ENCODE assay signal across 14 mouse cellular contexts in the genomic region with DNA sequence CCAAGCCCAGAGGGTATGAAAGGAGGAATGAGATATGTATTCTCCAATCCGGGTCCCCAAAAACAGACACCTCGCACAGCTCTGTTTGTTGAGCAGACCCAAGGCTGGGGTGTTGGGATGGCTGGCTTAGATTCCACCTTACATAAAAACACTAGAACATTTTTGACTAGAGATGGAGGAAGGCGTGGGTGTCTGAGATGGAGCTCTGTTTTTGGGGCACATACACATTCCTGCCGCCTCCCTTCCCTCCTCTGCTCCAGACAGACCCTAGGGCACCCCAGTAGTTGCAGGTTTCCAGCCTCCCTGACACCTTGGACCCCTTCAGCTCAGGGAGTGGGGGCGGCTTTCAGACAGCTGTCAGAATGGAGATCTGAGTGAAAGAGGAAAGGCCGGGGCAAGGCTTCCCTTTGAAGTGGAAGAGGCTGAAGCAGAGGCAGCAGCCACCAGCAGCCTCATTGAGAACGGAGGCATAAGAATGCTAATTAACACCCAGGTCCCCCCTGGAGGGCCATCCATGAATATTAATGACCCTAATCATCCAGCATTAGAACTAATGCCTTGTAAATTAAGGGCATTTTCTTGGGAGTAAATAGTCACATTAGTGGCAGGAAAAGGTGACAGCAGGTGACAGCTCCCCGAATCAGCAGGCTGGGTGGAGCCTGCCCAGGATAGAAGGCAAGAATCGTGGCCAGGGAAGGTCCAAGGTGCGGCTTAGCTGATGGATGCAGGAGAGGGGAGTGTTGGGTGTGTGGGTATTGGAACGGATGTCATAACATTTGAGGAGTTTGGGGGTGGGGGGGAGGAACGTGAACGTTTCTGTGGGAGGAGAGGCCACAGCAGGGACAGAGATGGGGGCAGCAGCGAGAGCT. TPM values are rescaled to one million over a fixed set of nuclear protein-coding genes. Genes with fewer than 3 reads are reported as not detected.
A peak's percentile ranks its signal among the peaks of the same experiment; 100 is the strongest.
DNase-seq lines count a peak whose midpoint lies in the region; ATAC-seq lines count a peak whose summit lies in the region.
"Had no signal": no experiment of that assay in that cellular context is flagged by ENCODE, and none has a peak within 500 bp of the region (broad histone marks: within the 10 kb centered on the region; RNA-seq: fewer than 3 reads in every experiment).

No protein-coding gene starts in this region.

- H3K27ac ChIP-seq in forebrain, embryonic 12.5 days: peak overlapping the region; percentile 48; the same call in 1 of the 2 replicates
- H3K27ac ChIP-seq in forebrain, embryonic 16.5 days (ENCODE audit: low read length): no peak overlapping the region
- H3K27ac ChIP-seq in neural tube, embryonic 13.5 days (replicated peaks): peak overlapping the region; percentile 81
- no peak overlapping the region for H3K27ac ChIP-seq in midbrain, embryonic 11.5 days (ENCODE audit: low read depth, low read length)
- H3K27ac ChIP-seq: embryonic facial prominence, embryonic 12.5 days; kidney, postnatal 0 days had no signal

- no peak overlapping the region for H3K9ac ChIP-seq in forebrain, embryonic 12.5 days
- H3K9ac ChIP-seq in forebrain, embryonic 16.5 days (replicated peaks; ENCODE audit: low read depth, low read length): no peak overlapping the region
- no peak overlapping the region; the same call in 1 of the 2 replicates for H3K9ac ChIP-seq in neural tube, embryonic 13.5 days
- H3K9ac ChIP-seq in midbrain, embryonic 11.5 days (ENCODE audit: low read length): no peak overlapping the region
- H3K9ac ChIP-seq: embryonic facial prominence, embryonic 12.5 days; lung, embryonic 14.5 days had no signal

- no peak for DNase-seq in neural tube, embryonic 10.5 days (ENCODE audit: extremely low spot score, low spot score)
- DNase-seq in midbrain, embryonic 11.5 days (ENCODE audit: low spot score, missing footprints): peak; percentile 75
- no peak for DNase-seq in thymus, postnatal 25 days
- DNase-seq in spleen, adult 12 weeks (ENCODE audit: low spot score): no peak
- DNase-seq in embryo, embryonic 10.5 days (ENCODE audit: low spot score): no peak
- DNase-seq: adrenal gland, adult 2 months; cerebellum, adult 8-10 months; heart, postnatal 4 days; lung, embryonic 14.5 days had no signal

- 10% methylated on average over 13 of the region's 14 CpGs for WGBS in forebrain, embryonic 12.5 days
- 9% methylated on average over 14 of the region's 14 CpGs for WGBS in forebrain, embryonic 16.5 days
- WGBS in neural tube, embryonic 13.5 days: 8% methylated on average over 14 of the region's 14 CpGs
- 13% methylated on average over 14 of the region's 14 CpGs for WGBS in midbrain, embryonic 11.5 days

- H3K4me2 ChIP-seq in forebrain, embryonic 12.5 days: peak overlapping the region; percentile 25; the same call in 1 of the 2 replicates
- no peak overlapping the region for H3K4me2 ChIP-seq in forebrain, embryonic 16.5 days (ENCODE audit: low read length)
- H3K4me2 ChIP-seq in neural tube, embryonic 13.5 days: no peak overlapping the region
- no peak overlapping the region for H3K4me2 ChIP-seq in midbrain, embryonic 11.5 days
- H3K4me2 ChIP-seq: embryonic facial prominence, embryonic 12.5 days; lung, embryonic 14.5 days had no signal

- H3K36me3 ChIP-seq in forebrain, embryonic 12.5 days (replicated peaks): no peaks in the 10 kb centered on the region
- H3K36me3 ChIP-seq in forebrain, embryonic 16.5 days (ENCODE audit: control insufficient read depth, insufficient read depth): no peaks in the 10 kb centered on the region
- no peaks in the 10 kb centered on the region for H3K36me3 ChIP-seq in neural tube, embryonic 13.5 days
- no peaks in the 10 kb centered on the region for H3K36me3 ChIP-seq in midbrain, embryonic 11.5 days (ENCODE audit: control insufficient read depth, insufficient read depth, low read length)
- H3K36me3 ChIP-seq: embryonic facial prominence, embryonic 12.5 days had no signal

- ATAC-seq in forebrain, embryonic 12.5 days (ENCODE audit: low FRiP score): peak; percentile 64
- no peak; the same call in 1 of the 2 replicates for ATAC-seq in forebrain, embryonic 16.5 days
- peak; percentile 41; the same call in 1 of the 2 replicates for ATAC-seq in neural tube, embryonic 13.5 days (ENCODE audit: low read depth)
- ATAC-seq in midbrain, embryonic 11.5 days (ENCODE audit: low FRiP score): no peak

- no peak overlapping the region for H3K4me3 ChIP-seq in forebrain, embryonic 12.5 days (replicated peaks)
- H3K4me3 ChIP-seq in forebrain, embryonic 16.5 days (replicated peaks; ENCODE audit: low read length): no peak overlapping the region
- H3K4me3 ChIP-seq in neural tube, embryonic 13.5 days: no peak overlapping the region
- no peak overlapping the region for H3K4me3 ChIP-seq in midbrain, embryonic 11.5 days (ENCODE audit: low read depth, low read length)
- H3K4me3 ChIP-seq: embryonic facial prominence, embryonic 12.5 days had no signal

- peaks cover 14% of the 10 kb centered on the region for H3K27me3 ChIP-seq in forebrain, embryonic 12.5 days
- no peaks in the 10 kb centered on the region for H3K27me3 ChIP-seq in forebrain, embryonic 16.5 days (replicated peaks; ENCODE audit: control insufficient read depth, insufficient read depth, low read length)
- H3K27me3 ChIP-seq in neural tube, embryonic 13.5 days: no peaks in the 10 kb centered on the region
- H3K27me3 ChIP-seq in midbrain, embryonic 11.5 days (ENCODE audit: control insufficient read depth, insufficient read depth, low read length): no peaks in the 10 kb centered on the region

- H3K9me3 ChIP-seq in forebrain, embryonic 12.5 days: no peaks in the 10 kb centered on the region
- H3K9me3 ChIP-seq in forebrain, embryonic 16.5 days (ENCODE audit: control insufficient read depth, low read length): 0 out of 2 replicates have a peak, but pooled peaks cover 3% of the 10 kb centered on the region
- H3K9me3 ChIP-seq in neural tube, embryonic 13.5 days: no peaks in the 10 kb centered on the region
- H3K9me3 ChIP-seq in midbrain, embryonic 11.5 days (ENCODE audit: control insufficient read depth, low read length): no peaks in the 10 kb centered on the region
- H3K9me3 ChIP-seq: embryonic facial prominence, embryonic 12.5 days had no signal

- H3K4me1 ChIP-seq in forebrain, embryonic 12.5 days: peaks cover 19% of the 10 kb centered on the region
- H3K4me1 ChIP-seq in forebrain, embryonic 16.5 days (replicated peaks; ENCODE audit: control insufficient read depth, insufficient read depth, low read length): peaks cover 9% of the 10 kb centered on the region
- H3K4me1 ChIP-seq in neural tube, embryonic 13.5 days (replicated peaks): peaks cover 27% of the 10 kb centered on the region
- peaks cover 6% of the 10 kb centered on the region; the same call in 1 of the 2 replicates for H3K4me1 ChIP-seq in midbrain, embryonic 11.5 days (ENCODE audit: control insufficient read depth, insufficient read depth, low read length)

RNA-seq across cellular contexts. Expression of a gene that starts 45.3 kb away (rescaled TPM):
- 1.3 and 1.8 TPM in 2 replicates for polyA plus RNA-seq in forebrain, embryonic 12.5 days (2016; fragmentation: Nextera tagmentation; extraction: Ambion mirVana)
- 2.3 and 3.2 TPM in 2 replicates for polyA plus RNA-seq in forebrain, embryonic 16.5 days (2015; fragmentation: Nextera tagmentation; extraction: Ambion mirVana)
- polyA plus RNA-seq in neural tube, embryonic 13.5 days (2015; fragmentation: Nextera tagmentation; extraction: Ambion mirVana): 2.2 and 3.1 TPM in 2 replicates
- 0.75 and 0.96 TPM in 2 replicates for polyA plus RNA-seq in midbrain, embryonic 11.5 days (2014; fragmentation: Nextera tagmentation; extraction: Ambion mirVana)

Comparison
In these comparisons a context has a peak if more than half of its experiments do, and no peak if none do; other contexts are left out.
1. ATAC-seq: peak in forebrain, embryonic 12.5 days (single experiment) and neural tube, embryonic 13.5 days (single experiment); none in forebrain, embryonic 16.5 days (single experiment) and midbrain, embryonic 11.5 days (single experiment).
2. H3K27ac ChIP-seq: peak in forebrain, embryonic 12.5 days (single experiment) and neural tube, embryonic 13.5 days (single experiment); none in forebrain, embryonic 16.5 days (single experiment) and midbrain, embryonic 11.5 days (single experiment).